Mouse (Mus musculus) G1E-ER4 (cell line): ENCODE data around the gene Lrrc7. TPM values are rescaled to one million over a fixed set of nuclear protein-coding genes. Genes with fewer than 3 reads are reported as not detected.

Experiments used
- GATA1 ChIP-seq: IDR thresholded peaks from one replicate; pipeline ENCODE4 v1.8.0; 2012; ENCODE audit warnings: low read length, inconsistent platforms
- polyA plus RNA-seq: library from polyadenylated mRNA; stranded (reverse); fragments of >175 nt; gene quantifications from 2 replicates; pipeline ENCODE4 v1.2.3, GENCODE M21; 2012

The Lrrc7 gene
- polyA plus RNA-seq, 1 experiment: not detected

- no peak for TF ChIP-seq GATA1
Measured at GRCm38 (mm10) chr3:158388076-158388454, 174.0 kb downstream of the Lrrc7 start.

- no peak for TF ChIP-seq GATA1
Measured at GRCm38 (mm10) chr3:158387413-158388075, 174.5 kb downstream of the Lrrc7 start.

- TF ChIP-seq GATA1: no peak
Measured at GRCm38 (mm10) chr3:158386848-158387247, 175.2 kb downstream of the Lrrc7 start.

GRCm38 (mm10) chr3:158375885-158376284 is 186.1 kb downstream of the Lrrc7 start:
- TF ChIP-seq GATA1: no peak

- TF ChIP-seq GATA1: no peak
Measured at GRCm38 (mm10) chr3:158369169-158369568, 192.9 kb downstream of the Lrrc7 start.

DNA sequence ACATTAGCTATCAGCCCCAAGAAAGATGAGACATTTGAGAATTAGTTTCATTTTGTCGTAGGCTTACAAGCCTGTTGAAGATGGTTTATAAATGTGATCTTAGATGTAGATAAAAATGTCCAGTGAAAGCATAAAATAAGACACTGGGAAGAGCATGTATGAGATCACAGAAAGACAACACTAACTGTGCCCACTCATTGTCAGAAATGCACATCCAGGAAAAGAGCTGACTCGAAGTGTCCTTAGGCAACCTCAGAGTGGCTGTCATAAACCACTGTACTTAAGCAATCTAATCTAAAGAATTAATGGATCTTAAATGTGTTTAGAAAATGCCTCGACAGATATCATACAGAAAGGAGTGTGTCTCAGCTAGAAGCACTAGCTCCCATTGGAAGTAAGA is 196.2 kb downstream of the Lrrc7 start:
- no peak for TF ChIP-seq GATA1

DNA sequence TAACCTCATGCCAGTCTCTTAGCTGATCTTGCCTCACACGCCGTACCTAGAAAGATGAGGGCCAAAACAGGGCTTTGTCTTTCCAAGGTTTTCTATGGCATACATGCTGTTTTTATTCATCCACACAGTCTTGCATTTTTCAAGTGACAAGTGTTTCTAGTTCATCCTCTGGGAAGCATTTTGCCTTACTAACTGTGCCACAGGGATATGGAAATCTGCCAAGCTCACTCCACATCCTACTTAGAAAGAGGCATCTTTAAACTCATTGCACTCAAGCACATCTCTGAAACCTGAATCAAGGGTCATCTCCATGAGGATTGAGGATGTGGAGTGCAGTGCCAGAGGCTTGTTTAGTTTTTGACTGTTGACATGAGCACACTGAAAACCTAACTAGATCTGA is 199.9 kb downstream of the Lrrc7 start:
- no peak for TF ChIP-seq GATA1

GRCm38 (mm10) chr3:158356706-158357105 is 205.3 kb downstream of the Lrrc7 start:
- no peak for TF ChIP-seq GATA1

- TF ChIP-seq GATA1: no peak
Measured at GRCm38 (mm10) chr3:158356194-158356593, 205.8 kb downstream of the Lrrc7 start.

GRCm38 (mm10) chr3:158340808-158341207 is 221.2 kb downstream of the Lrrc7 start:
- no peak for TF ChIP-seq GATA1

DNA sequence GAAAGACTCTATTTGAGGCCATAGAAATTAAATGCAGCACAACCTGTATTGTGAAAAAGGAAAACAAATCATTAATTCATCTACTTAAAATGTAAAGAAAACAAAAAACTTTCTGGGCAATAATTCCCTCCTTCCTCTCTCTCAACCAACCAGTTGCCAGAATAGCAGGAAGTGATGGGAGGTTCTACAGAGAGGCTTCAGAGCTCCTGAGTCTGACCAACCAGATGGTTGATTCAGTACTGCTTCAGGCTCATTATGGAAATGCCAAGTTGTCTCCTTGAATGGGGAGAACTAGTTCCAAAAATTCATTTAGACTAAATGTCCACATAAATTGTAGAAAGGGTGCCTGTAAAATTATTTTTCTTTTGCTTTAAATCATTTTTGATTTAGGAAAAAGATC is 231.9 kb downstream of the Lrrc7 start:
- TF ChIP-seq GATA1: no peak

GRCm38 (mm10) chr3:158310391-158310790 is 251.6 kb downstream of the Lrrc7 start:
- TF ChIP-seq GATA1: no peak

GRCm38 (mm10) chr3:158307415-158307814 is 254.6 kb downstream of the Lrrc7 start:
- no peak for TF ChIP-seq GATA1

DNA sequence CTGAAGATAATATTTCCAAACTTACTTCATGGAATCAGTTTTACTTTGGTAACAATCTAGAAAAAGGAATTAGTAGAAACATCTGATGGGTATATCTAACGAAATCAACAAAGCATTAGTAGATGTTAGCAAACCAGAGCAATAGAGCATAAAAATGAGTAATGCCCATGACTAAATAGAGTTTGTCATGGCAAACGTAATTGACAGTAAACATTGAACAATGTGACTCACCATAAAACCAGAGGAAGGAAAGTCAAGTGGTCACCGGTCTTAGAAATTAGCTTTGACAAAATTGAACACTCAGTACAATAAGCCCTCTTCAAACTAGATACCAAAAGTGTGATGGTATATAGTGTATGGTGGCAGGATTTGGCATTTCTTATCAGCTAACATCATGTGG is 263.3 kb downstream of the Lrrc7 start:
- no peak for TF ChIP-seq GATA1

GRCm38 (mm10) chr3:158295041-158295440 is 267.0 kb downstream of the Lrrc7 start:
- no peak for TF ChIP-seq GATA1

DNA sequence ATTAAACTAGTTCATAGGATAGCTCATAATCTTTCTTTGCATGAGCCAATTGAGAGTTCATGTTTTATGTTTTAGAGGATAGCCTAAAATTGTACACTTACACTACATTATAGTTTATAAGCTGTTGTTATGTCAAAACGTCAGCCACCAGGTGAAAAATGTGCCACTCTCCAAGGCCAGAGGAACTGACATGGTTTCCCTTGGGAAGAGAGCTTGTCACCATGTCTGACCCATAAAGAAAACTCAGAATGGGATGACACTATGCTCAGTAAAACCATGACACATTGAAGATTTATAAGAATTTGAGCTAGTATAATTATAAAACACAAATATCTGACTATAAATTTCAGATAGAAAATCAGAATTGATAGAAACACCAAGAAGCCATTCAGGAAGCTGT is 277.6 kb downstream of the Lrrc7 start:
- no peak for TF ChIP-seq GATA1

- TF ChIP-seq GATA1: no peak
Measured at GRCm38 (mm10) chr3:158278631-158279030, 283.4 kb downstream of the Lrrc7 start.

GRCm38 (mm10) chr3:158272700-158273099 is 289.3 kb downstream of the Lrrc7 start:
- no peak for TF ChIP-seq GATA1
